Comparison of ENCODE assay signal across 27 mouse cellular contexts in the genomic region with DNA sequence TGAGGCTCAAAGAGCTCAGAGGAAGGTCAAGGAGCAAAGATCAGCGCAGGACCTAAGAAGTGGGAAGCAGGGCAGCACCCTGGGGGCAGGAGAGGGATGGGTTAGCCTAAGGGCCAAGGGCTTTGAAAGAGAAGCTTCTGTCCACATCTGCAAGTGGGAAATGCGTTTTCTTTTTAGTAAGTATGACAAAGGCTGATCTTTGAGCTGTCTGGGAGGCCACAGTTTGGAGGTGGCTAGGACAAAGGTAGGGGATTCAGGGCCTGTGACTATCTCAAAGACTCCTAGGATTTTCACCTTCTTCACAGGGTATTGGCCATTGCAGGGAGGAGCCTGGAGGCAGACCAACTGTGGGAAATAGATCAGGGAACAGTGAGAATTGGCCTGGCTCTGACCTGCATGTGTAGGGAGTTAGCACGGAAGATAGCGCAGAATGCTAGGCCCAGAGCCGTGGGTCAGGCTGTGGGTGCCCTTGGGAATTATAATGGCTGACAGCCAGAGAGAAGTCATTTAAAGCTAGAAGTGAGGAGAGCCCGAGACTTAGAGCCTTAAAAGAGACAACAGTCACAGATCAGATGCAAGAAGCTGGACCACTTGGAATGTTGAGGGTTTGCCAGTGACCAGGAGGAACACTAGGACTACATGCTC. TPM values are rescaled to one million over a fixed set of nuclear protein-coding genes. Genes with fewer than 3 reads are reported as not detected.
DNase-seq lines count a peak whose midpoint lies in the region; ATAC-seq lines count a peak whose summit lies in the region.
"Had no signal": no experiment of that assay in that cellular context is flagged by ENCODE, and none has a peak within 500 bp of the region (broad histone marks: within the 10 kb centered on the region; RNA-seq: fewer than 3 reads in every experiment).

No protein-coding gene starts in this region.

- peak; percentile 5 to 13 for DNase-seq in cerebellum, postnatal 14 days
- DNase-seq in cerebellum, adult 9-11 months: no peak
- DNase-seq in heart, embryonic 10.5 days (ENCODE audit: low spot score): peak; percentile 54
- DNase-seq in heart, adult 9 months (ENCODE audit: low spot score in 2 of 2): no peak
- DNase-seq in kidney, adult 9 months: peak; percentile 10
- DNase-seq in kidney, adult 8-10 months: no peak
- DNase-seq: adrenal gland, postnatal 25 days; cerebellum, adult 11-12 months; gastrocnemius, postnatal 10 days; lung, postnatal 14 days; retina, postnatal 1 day; right cerebral cortex, postnatal 14 days had no signal

- no peaks in the 10 kb centered on the region for H3K27me3 ChIP-seq in heart, embryonic 10.5 days (ENCODE audit: insufficient read depth, poor library complexity, severe bottlenecking)
- H3K27me3 ChIP-seq: forebrain, embryonic 13.5 days; heart, embryonic 15.5 days; midbrain, embryonic 15.5 days; neural tube, embryonic 15.5 days had no signal

- 62% methylated on average over 6 of the region's 6 CpGs for WGBS in heart, embryonic 10.5 days

- no peak for ATAC-seq in megakaryocyte progenitor cell, adult 5-6 weeks (replicated peaks; ENCODE audit: poor library complexity)
- ATAC-seq: forebrain, embryonic 13.5 days; intestine, embryonic 16.5 days; midbrain, embryonic 15.5 days had no signal

- no peak overlapping the region for H3K27ac ChIP-seq in heart, embryonic 10.5 days
- H3K27ac ChIP-seq: forebrain, embryonic 13.5 days; heart, embryonic 15.5 days; left cerebral cortex, adult 2 months; limb, embryonic 12.5 days; liver, embryonic 15.5 days; midbrain, embryonic 10.5 days; midbrain, embryonic 15.5 days; neural tube, embryonic 15.5 days had no signal

- H3K9me3 ChIP-seq in heart, embryonic 10.5 days: no peaks in the 10 kb centered on the region
- H3K9me3 ChIP-seq: forebrain, embryonic 13.5 days; heart, embryonic 15.5 days; limb, embryonic 12.5 days; liver, embryonic 15.5 days; midbrain, embryonic 10.5 days; midbrain, embryonic 15.5 days; neural tube, embryonic 15.5 days had no signal

- H3K36me3 ChIP-seq in heart, embryonic 10.5 days: no peaks in the 10 kb centered on the region
- H3K36me3 ChIP-seq: heart, embryonic 15.5 days; limb, embryonic 12.5 days; liver, embryonic 15.5 days; midbrain, embryonic 10.5 days; midbrain, embryonic 15.5 days; neural tube, embryonic 15.5 days had no signal

- no peak overlapping the region for H3K4me3 ChIP-seq in heart, embryonic 10.5 days
- H3K4me3 ChIP-seq: forebrain, embryonic 13.5 days; heart, embryonic 15.5 days; layer of hippocampus, adult 2 months; left cerebral cortex, adult 2 months; limb, embryonic 12.5 days; liver, embryonic 15.5 days; midbrain, embryonic 10.5 days; midbrain, embryonic 15.5 days; neural tube, embryonic 15.5 days had no signal

- peaks cover 6% of the 10 kb centered on the region for H3K4me1 ChIP-seq in heart, embryonic 10.5 days

RNA-seq across cellular contexts. Expression of a gene that starts 3.1 kb away (rescaled TPM):
- 0.21 and 0.37 TPM in 2 replicates for polyA plus RNA-seq in heart, embryonic 10.5 days (2016; fragmentation: Nextera tagmentation; extraction: Ambion mirVana)
- not detected in 2 replicates for total RNA-seq in megakaryocyte progenitor cell, adult 5-6 weeks (2015)
- not detected in 2 replicates for total RNA-seq in megakaryocyte progenitor cell, adult 5-6 weeks (2017)
- total RNA-seq: adrenal gland, postnatal 25 days; hematopoietic stem cell, adult 5-6 weeks; layer of hippocampus, adult 2 months; liver, adult 2 months had no signal
- polyA plus RNA-seq: intestine, embryonic 16.5 days; liver, embryonic 15.5 days; lung, embryonic 14.5 days; stomach, embryonic 14.5 days had no signal

Comparison
In these comparisons a context has a peak if more than half of its experiments do, and no peak if none do; other contexts are left out.
1. DNase-seq: peak in cerebellum, postnatal 14 days (2 of 2), heart, embryonic 10.5 days (single experiment) and kidney, adult 9 months (single experiment); none in cerebellum, adult 9-11 months (single experiment), heart, adult 9 months (0 of 2) and kidney, adult 8-10 months (0 of 2).